Mouse (Mus musculus) MEL (cell line): ENCODE results near the gene Rbpjl. TPM values are rescaled to one million over a fixed set of nuclear protein-coding genes. Genes with fewer than 3 reads are reported as not detected.

ENCODE experiments used
- DNase-seq: peaks from one replicate; pipeline ENCODE4 v3.0.0; 2011; ENCODE audit warnings: low read depth, low spot score
- H3K27ac ChIP-seq: 2 replicates; pipeline ENCODE4 v1.5.1; 2012; ENCODE audit warnings: low read depth, mild to moderate bottlenecking, control low read depth, low read length, moderate library complexity; ENCODE audit not compliant: control insufficient read depth
- H3K27me3 ChIP-seq, 2 experiments: fragments of 150-350 bp in 1 of 2; sonication (generic) in 1 of 2; 2 replicates each; pipeline ENCODE4 v1.6.1; 2012; ENCODE audit warnings: low read length in 2 of 2, mild to moderate bottlenecking in 2 of 2, improper control_type of control experiment in 1 of 2, moderate library complexity in 1 of 2; ENCODE audit not compliant: insufficient read depth in 2 of 2, control insufficient read depth in 1 of 2
- H3K36me3 ChIP-seq, 2 experiments: 2 replicates each; pipeline ENCODE4 v1.6.1; 2012 to 2014; ENCODE audit warnings: low read length in 2 of 2, improper control_type of control experiment in 1 of 2, inconsistent platforms in 1 of 2, mild to moderate bottlenecking in 1 of 2; ENCODE audit not compliant: insufficient read depth in 2 of 2, control insufficient read depth in 1 of 2
- H3K4me1 ChIP-seq, 2 experiments: fragments of 150-350 bp in 1 of 2; sonication (generic) in 1 of 2; 2 replicates each; pipeline ENCODE4 v1.6.1; 2012; ENCODE audit warnings: low read length in 2 of 2, improper control_type of control experiment in 1 of 2, mild to moderate bottlenecking in 1 of 2; ENCODE audit not compliant: insufficient read depth in 2 of 2, control insufficient read depth in 1 of 2
- H3K4me3 ChIP-seq, 2 experiments: fragments of 150-350 bp in 1 of 2; sonication (generic) in 1 of 2; 2 replicates each; pipeline ENCODE4 v1.5.1; 2012; ENCODE audit warnings: low read depth in 2 of 2, low read length in 2 of 2, mild to moderate bottlenecking in 2 of 2, moderate library complexity in 2 of 2, control low read depth in 1 of 2, improper control_type of control experiment in 1 of 2; ENCODE audit not compliant: control insufficient read depth in 1 of 2, insufficient read depth in 1 of 2
- H3K79me2 ChIP-seq: 2 replicates; pipeline ENCODE4 v1.6.1; 2012; ENCODE audit warnings: mild to moderate bottlenecking, low read length, moderate library complexity; ENCODE audit not compliant: control insufficient read depth, poor library complexity, insufficient read depth
- H3K9ac ChIP-seq: 2 replicates; pipeline ENCODE4 v1.6.1; 2012; ENCODE audit warnings: low read depth, mild to moderate bottlenecking, control low read depth, low read length, moderate library complexity; ENCODE audit not compliant: control insufficient read depth, poor library complexity, severe bottlenecking
- H3K9me3 ChIP-seq: fragments of 150-350 bp; sonication (generic); replicated peaks from 2 replicates; pipeline ENCODE4 v1.6.1; 2012; ENCODE audit warnings: mild to moderate bottlenecking, low read length, improper control_type of control experiment, moderate library complexity; ENCODE audit not compliant: insufficient read depth
- BHLHE40 ChIP-seq: IDR thresholded peaks from 2 replicates; pipeline ENCODE4 v1.6.1; 2012; ENCODE audit warnings: low read depth, mild to moderate bottlenecking, inconsistent platforms, low read length, improper control_type of control experiment, borderline replicate concordance
- CHD2 ChIP-seq: IDR thresholded peaks from 2 replicates; pipeline ENCODE4 v1.6.1; 2011; ENCODE audit warnings: low read length, improper control_type of control experiment
- ELF1 ChIP-seq: IDR thresholded peaks from 2 replicates; pipeline ENCODE4 v1.6.1; 2014; ENCODE audit warnings: low read depth, mild to moderate bottlenecking, inconsistent platforms, low read length, improper control_type of control experiment, moderate library complexity
- EP300 ChIP-seq, 2 experiments: IDR thresholded peaks; 2 replicates each; pipeline ENCODE4 v1.6.1; 2011; ENCODE audit warnings: improper control_type of control experiment in 2 of 2, low read length in 2 of 2, low read depth in 1 of 2, mild to moderate bottlenecking in 1 of 2
- ETS1 ChIP-seq: IDR thresholded peaks from 2 replicates; pipeline ENCODE4 v1.6.1; 2012; ENCODE audit warnings: low read depth, mild to moderate bottlenecking, inconsistent platforms, low read length, improper control_type of control experiment, moderate library complexity
- HCFC1 ChIP-seq: IDR thresholded peaks from 2 replicates; pipeline ENCODE4 v1.6.1; 2012; ENCODE audit warnings: low read depth, mild to moderate bottlenecking, inconsistent platforms, low read length, improper control_type of control experiment, moderate library complexity
- JUND ChIP-seq: IDR thresholded peaks from 2 replicates; pipeline ENCODE4 v1.6.1; 2011; ENCODE audit warnings: low read depth, mild to moderate bottlenecking, improper control_type of control experiment, low read length
- KAT2A ChIP-seq: conservative IDR thresholded peaks from 2 replicates; pipeline ENCODE4 v1.6.1; 2012; ENCODE audit warnings: low read depth, low read length, improper control_type of control experiment, inconsistent platforms
- MAX ChIP-seq: IDR thresholded peaks from 2 replicates; pipeline ENCODE4 v1.6.1; 2011; ENCODE audit warnings: low read length, improper control_type of control experiment
- MAZ ChIP-seq: IDR thresholded peaks from 2 replicates; pipeline ENCODE4 v1.6.1; 2012; ENCODE audit warnings: low read depth, mild to moderate bottlenecking, inconsistent platforms, low read length, improper control_type of control experiment
- MEF2A ChIP-seq: IDR thresholded peaks from 2 replicates; pipeline ENCODE4 v1.6.1; 2014; ENCODE audit warnings: low read depth, mild to moderate bottlenecking, inconsistent platforms, low read length, improper control_type of control experiment; ENCODE audit not compliant: poor library complexity, insufficient replicate concordance, severe bottlenecking; ENCODE audit errors: extremely low read depth
- MXI1 ChIP-seq: IDR thresholded peaks from 2 replicates; pipeline ENCODE4 v1.6.1; 2011; ENCODE audit warnings: mild to moderate bottlenecking, low read depth, low read length, improper control_type of control experiment
- MYC ChIP-seq: IDR thresholded peaks from 2 replicates; pipeline ENCODE4 v1.6.1; 2011; ENCODE audit warnings: low read depth, mild to moderate bottlenecking, low read length, improper control_type of control experiment, moderate library complexity
- NRF1 ChIP-seq: IDR thresholded peaks from 2 replicates; pipeline ENCODE4 v1.6.1; 2014; ENCODE audit warnings: low read depth, mild to moderate bottlenecking, inconsistent platforms, low read length, improper control_type of control experiment, moderate library complexity; ENCODE audit not compliant: poor library complexity, insufficient read depth, severe bottlenecking
- POLR2AphosphoS2 ChIP-seq: IDR thresholded peaks from 2 replicates; pipeline ENCODE4 v1.6.1; 2011; ENCODE audit warnings: low read length, improper control_type of control experiment
- TBP ChIP-seq: IDR thresholded peaks from 2 replicates; pipeline ENCODE4 v1.8.0; 2011; ENCODE audit warnings: low read depth, low read length, improper control_type of control experiment
- USF1 ChIP-seq: IDR thresholded peaks from 2 replicates; pipeline ENCODE4 v1.6.1; 2014; ENCODE audit warnings: low read depth, mild to moderate bottlenecking, inconsistent platforms, low read length, improper control_type of control experiment, moderate library complexity
- ZC3H11A ChIP-seq: IDR thresholded peaks from 2 replicates; pipeline ENCODE4 v1.6.1; 2012; ENCODE audit warnings: low read depth, mild to moderate bottlenecking, inconsistent platforms, low read length, improper control_type of control experiment
- ZNF384 ChIP-seq: IDR thresholded peaks from 2 replicates; pipeline ENCODE4 v1.6.1; 2012; ENCODE audit warnings: low read depth, mild to moderate bottlenecking, inconsistent platforms, low read length, improper control_type of control experiment
- polyA plus RNA-seq, 2 experiments: library from polyadenylated mRNA; stranded (reverse) in 1 of 2; unstranded in 1 of 2; fragments of >175 nt in 1 of 2; fragments of >200 nt in 1 of 2; gene quantifications; 2 replicates each; pipeline versions ENCODE4 v1.2.1 to v1.2.4; 2012; ENCODE audit warnings: low replicate concordance in 2 of 2, low read depth in 1 of 2; ENCODE audit not compliant: insufficient read length in 2 of 2, insufficient read depth in 1 of 2, missing spikeins in 1 of 2
- total RNA-seq: library from RNA; depleted of rRNA; stranded (reverse); fragments of 300-350 nt; gene quantifications from 2 replicates; pipeline ENCODE4 v1.2.3, GENCODE M21; 2012

Gene Rbpjl
- total and polyA plus RNA-seq, 3 experiments: 0.07 TPM; not detected in 2

DNA sequence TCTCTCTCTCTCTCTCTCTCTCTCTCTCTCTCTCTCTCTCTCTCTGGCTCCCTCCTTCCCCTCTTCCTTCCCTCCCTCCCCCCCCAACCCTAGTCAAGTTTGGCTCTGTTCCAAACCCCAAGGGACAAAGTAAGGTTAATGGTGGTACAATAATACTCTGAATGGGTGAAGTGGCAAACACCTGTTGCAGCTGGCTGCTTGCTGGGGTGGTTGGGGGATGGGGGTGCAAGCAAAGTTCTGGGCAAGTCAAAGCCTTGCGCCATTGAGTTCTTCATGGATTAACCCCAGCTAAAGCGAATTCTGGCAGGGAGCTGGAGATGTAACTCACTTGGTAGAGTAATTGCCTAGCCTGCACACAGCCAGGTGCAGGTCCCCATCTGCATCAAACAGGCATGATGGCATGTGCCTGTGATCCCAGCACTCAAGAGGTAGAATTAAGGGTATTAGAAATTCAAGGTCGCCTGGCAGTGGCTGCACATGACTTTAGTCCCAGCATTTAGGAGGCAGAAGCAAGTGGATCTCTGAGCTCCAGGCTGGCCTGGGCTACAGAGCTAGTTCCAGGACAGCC, 15.5 kb downstream of the Rbpjl start (continued):
- TF ChIP-seq EP300 (IDR thresholded peaks at IDR 0.05; ENCODE audit: low read depth in 1 of 2, low read length in 2 of 2): no peak
- TF ChIP-seq, all 39 proteins: peak for 0

DNA sequence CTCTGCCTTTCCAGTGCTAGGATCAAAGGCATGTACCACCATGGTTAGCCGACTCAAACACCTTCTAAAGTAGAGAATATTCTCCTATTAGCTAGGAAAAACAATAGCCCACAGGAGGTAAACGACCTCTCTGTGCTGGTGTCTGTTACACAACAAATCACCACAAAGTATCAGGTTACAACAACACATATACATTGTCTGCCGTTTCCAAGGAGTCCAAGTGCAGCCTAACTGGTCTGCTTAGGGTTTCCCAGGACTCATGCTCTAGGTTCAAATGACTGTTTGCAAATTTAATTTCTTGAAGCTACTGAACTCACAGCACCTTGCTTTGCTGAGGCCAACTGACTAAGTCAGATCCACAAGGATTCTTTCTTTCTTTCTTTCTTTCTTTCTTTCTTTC, 16.5 kb downstream of the Rbpjl start:
- H3K4me3 ChIP-seq: no peak overlapping the region
- H3K27ac ChIP-seq: no peak overlapping the region
- H3K9me3 ChIP-seq: no peaks in the 10 kb centered on the region
- H3K36me3 ChIP-seq: no peaks in the 10 kb centered on the region
- TF ChIP-seq CHD2 (no peak), MAX (no peak)
- no peak for DNase-seq
- H3K4me1 ChIP-seq: no peaks in the 10 kb centered on the region
- H3K79me2 ChIP-seq: no peaks in the 10 kb centered on the region
- H3K27me3 ChIP-seq: no peaks in the 10 kb centered on the region; a peak in 1 of 4 replicates
- H3K9ac ChIP-seq: no peak overlapping the region

DNA sequence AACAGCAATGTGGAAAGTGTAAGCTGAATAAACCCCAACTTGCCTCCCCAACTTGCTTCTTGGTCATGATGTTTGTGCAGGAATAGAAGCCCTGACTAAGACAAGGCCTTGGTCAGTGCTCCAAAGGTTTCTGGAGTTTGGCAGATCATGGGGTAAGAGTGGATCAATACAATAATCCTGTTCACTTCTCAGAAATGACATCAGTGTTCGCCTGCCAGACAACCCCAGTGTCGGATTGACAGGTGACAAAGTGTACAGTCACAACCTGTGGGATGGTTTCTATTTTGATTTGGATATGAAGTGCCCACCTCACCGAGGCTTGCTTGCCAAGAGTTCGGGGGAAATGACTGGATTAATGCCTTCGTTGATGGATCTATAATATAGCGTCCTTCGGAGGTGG, 18.4 kb downstream of the Rbpjl start:
- Histone ChIP-seq H3K9me3 (no peaks in the 10 kb centered on the region), H3K27ac (no peak overlapping the region), H3K9ac (no peak overlapping the region), H3K36me3 (no peaks in the 10 kb centered on the region), H3K79me2 (no peaks in the 10 kb centered on the region), H3K4me3 (no peak overlapping the region), H3K4me1 (no peaks in the 10 kb centered on the region), H3K27me3 (peaks cover 0 to 1% of the 10 kb centered on the region in 2 experiments; a peak in 3 of 4 replicates)
- TF ChIP-seq ELF1 (no peak), ZNF384 (no peak), JUND (no peak), USF1 (no peak), NRF1 (no peak), ZC3H11A (no peak), BHLHE40 (no peak), MEF2A (no peak), MAZ (no peak), KAT2A (no peak), ETS1 (no peak), MXI1 (no peak), MAX (no peak), HCFC1 (no peak), POLR2AphosphoS2 (no peak), EP300 (IDR thresholded peaks at IDR 0.05; ENCODE audit: low read depth in 1 of 2, low read length in 2 of 2) (no peak), TBP (no peak), MYC (no peak)
- DNase-seq: no peak
